Mouse (Mus musculus) C2C12 (cell line): ENCODE data around the gene Igdcc3.

Source experiments
- CEBPB ChIP-seq: IDR thresholded peaks from one replicate; pipeline ENCODE4 v1.6.1; 2011; ENCODE audit warnings: low read depth, mild to moderate bottlenecking, control low read depth, moderate library complexity
- CTCF ChIP-seq: IDR thresholded peaks from one replicate; pipeline ENCODE4 v1.5.1; 2011; ENCODE audit not compliant: control insufficient read depth, insufficient read depth, insufficient read length
- MYOG ChIP-seq: IDR thresholded peaks from one replicate; pipeline ENCODE4 v1.6.1; 2011; ENCODE audit not compliant: control insufficient read depth, insufficient read length; ENCODE audit errors: extremely low read depth
- USF1 ChIP-seq: IDR thresholded peaks from one replicate; pipeline ENCODE4 v1.6.1; 2011; ENCODE audit warnings: low read depth, mild to moderate bottlenecking, control low read depth, moderate library complexity

DNA sequence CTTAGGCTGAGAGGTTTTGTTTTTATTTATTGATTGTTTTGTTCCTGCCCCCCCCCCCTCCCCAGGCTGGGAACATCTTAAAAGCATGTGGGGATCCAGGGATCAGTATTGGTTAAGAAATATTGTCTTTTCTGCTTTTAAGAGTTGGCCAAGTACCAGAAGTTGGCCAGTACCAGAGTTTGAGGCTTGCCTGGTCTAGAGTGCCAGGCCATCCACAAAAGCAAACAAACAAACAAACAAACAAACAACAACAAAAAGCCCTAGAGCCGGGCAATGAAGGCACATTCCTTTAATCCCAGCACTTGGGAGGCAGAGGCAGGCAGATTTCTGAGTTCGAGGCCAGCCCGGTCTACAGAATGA is 60.0 kb downstream of the Igdcc3 start:
- TF ChIP-seq CTCF (no peak), MYOG (no peak), USF1 (no peak), CEBPB (no peak)
